Mouse (Mus musculus): ENCODE measurements around the gene Bcat1. TPM values are rescaled to one million over a fixed set of nuclear protein-coding genes. Genes with fewer than 3 reads are reported as not detected.
"Not testable (repeated sequence)": the region's sequence is repeated elsewhere in the genome, so short reads cannot be mapped to it uniquely, and the experiment has no call there.

Bcat1 gene
- polyA plus RNA-seq, 1 experiment from 2014 or later, result 149 TPM

DNA sequence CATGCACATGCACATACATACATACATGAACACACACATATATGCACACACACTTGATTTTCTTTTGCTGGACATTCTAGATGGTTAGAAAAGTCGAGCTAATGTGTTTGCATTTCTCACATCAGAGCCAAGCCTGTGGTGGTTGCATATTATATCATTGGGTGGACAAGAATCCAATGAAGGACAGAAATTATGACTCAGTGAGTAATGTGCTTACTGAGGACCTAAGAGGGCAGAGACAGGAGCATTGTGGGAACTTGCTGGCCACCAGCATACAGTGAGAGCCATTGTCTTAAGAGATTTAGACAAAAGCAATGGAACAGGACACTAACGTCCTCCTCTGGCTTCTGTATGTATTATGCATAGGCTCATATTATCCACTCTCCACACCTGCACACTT lies 38.6 kb upstream of the Bcat1 start:
- no peaks in the 10 kb centered on the region for H3K36me3 ChIP-seq
- no peak overlapping the region for H3K4me3 ChIP-seq
- 81% methylated on average over 2 of the region's 2 CpGs for WGBS
- H3K9me3 ChIP-seq (replicated peaks), result no peaks in the 10 kb centered on the region; the same call in 1 of the 2 replicates
- peaks cover 18% of the 10 kb centered on the region for H3K4me1 ChIP-seq
- DNase-seq (ENCODE audit: low spot score), result no peak
- H3K27ac ChIP-seq (replicated peaks), result no peak overlapping the region
- H3K27me3 ChIP-seq (ENCODE audit: low read depth, poor library complexity, severe bottlenecking), result no peaks in the 10 kb centered on the region

- Histone ChIP-seq H3K4me1 (peaks cover 18% of the 10 kb centered on the region), H3K9me3 (replicated peaks) (no peaks in the 10 kb centered on the region; the same call in 1 of the 2 replicates)
- 68% methylated on average over 6 of the region's 6 CpGs for WGBS
Measured at GRCm38 (mm10) chr6:145112865-145113264, 36.9 kb upstream of the Bcat1 start.

DNA sequence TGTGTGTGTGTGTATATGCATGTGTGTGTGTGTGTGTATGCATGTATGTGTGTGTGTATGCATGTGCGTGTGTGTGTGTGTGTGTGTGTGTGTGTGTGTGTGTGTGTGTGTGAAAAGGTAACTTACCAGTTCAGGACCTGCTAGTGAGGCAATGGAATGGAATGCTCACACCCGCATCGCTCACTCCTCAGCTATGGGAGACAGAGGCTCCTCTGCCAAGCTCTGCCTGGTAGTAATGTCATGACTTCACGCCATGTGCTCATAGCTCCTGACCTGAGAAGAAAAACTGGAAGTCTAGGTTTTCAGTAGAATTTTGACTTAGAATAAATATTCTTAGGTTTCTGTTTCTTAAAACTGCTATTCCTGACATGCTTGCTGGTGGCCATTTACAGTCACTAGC lies 34.8 kb upstream of the Bcat1 start:
- DNase-seq (ENCODE audit: low spot score), result no peak
- Histone ChIP-seq H3K4me1 (peaks cover 5% of the 10 kb centered on the region), H3K27ac (replicated peaks) (no peak overlapping the region), H3K36me3 (no peaks in the 10 kb centered on the region), H3K27me3 (ENCODE audit: low read depth, poor library complexity, severe bottlenecking) (no peaks in the 10 kb centered on the region), H3K9me3 (replicated peaks) (no peaks in the 10 kb centered on the region; the same call in 1 of the 2 replicates), H3K4me3 (no peak overlapping the region)
- 92% methylated on average over 4 of the region's 4 CpGs for WGBS

More at GRCm38 (mm10) chr6:145112865-145113264, 36.9 kb upstream of the Bcat1 start:
- DNase-seq (ENCODE audit: low spot score), result no peak
- Histone ChIP-seq H3K27ac (replicated peaks) (0 out of 2 replicates have a peak overlapping the region, but pooled peaks have one; percentile 25), H3K27me3 (ENCODE audit: low read depth, poor library complexity, severe bottlenecking) (no peaks in the 10 kb centered on the region), H3K36me3 (no peaks in the 10 kb centered on the region), H3K4me3 (no peak overlapping the region)

DNA sequence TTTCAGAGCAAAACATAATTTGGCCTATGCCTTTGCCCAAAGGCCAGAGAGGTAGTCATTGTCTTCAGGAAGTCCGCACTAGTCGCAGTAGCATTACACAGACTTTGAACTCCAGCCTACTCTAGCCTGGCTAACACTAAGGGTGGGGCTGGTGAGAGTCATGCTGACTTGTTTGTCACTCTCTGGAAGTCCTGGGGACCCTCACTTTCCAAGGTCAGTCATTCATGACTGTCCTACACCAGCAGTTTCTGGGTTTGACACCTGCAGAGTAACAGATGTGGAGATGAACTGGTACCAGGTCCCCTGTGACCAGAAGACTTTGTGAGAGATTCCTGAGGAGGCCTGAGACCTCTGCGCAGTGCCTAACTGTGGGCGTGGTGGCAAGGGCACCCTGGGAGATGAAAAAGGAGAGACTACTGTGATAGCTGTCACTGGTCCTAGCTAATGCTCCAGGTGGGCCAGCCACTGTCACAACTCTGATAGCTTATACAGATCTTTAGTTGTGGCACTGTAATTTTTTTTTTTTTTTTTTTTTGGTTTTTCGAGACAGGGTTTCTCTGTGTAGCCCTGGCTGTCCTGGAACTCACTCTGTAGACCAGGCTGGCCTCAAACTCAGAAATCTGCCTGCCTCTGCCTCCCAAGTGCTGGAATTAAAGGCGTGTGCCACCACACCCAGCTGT lies 30.3 kb upstream of the Bcat1 start:
- no peaks in the 10 kb centered on the region for H3K27me3 ChIP-seq (ENCODE audit: low read depth, poor library complexity, severe bottlenecking)
- no peaks in the 10 kb centered on the region for H3K4me1 ChIP-seq
- no peaks in the 10 kb centered on the region for H3K36me3 ChIP-seq
- no peak overlapping the region for H3K4me3 ChIP-seq
- DNase-seq (ENCODE audit: low spot score), result no peak
- WGBS, result 87% methylated on average over 6 of the region's 6 CpGs
- H3K9me3 ChIP-seq (replicated peaks), result no peaks in the 10 kb centered on the region; the same call in 1 of the 2 replicates
- no peak overlapping the region for H3K27ac ChIP-seq (replicated peaks)

DNA sequence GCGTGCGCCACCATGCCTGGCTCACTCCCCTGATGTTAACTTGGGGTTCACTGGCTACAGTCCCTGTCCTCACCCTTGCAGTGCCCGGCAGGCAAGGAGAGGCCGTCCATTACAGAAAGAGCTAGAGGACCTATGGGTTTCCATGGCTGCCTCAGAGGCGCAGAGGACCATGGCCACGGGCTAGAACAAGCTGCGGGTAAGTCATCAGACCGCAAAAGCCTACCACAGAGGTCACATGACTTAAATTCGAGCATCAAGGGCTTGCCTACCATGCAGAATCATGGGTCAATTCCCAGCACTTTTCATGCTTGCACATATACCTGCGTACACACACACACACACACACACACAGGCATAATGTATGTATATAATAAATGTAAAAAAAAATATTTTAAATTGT lies 29.5 kb upstream of the Bcat1 start:
- no peak for DNase-seq (ENCODE audit: low spot score)
- WGBS, result 94% methylated on average over 10 of the region's 10 CpGs
- no peak overlapping the region for H3K27ac ChIP-seq (replicated peaks)

DNA sequence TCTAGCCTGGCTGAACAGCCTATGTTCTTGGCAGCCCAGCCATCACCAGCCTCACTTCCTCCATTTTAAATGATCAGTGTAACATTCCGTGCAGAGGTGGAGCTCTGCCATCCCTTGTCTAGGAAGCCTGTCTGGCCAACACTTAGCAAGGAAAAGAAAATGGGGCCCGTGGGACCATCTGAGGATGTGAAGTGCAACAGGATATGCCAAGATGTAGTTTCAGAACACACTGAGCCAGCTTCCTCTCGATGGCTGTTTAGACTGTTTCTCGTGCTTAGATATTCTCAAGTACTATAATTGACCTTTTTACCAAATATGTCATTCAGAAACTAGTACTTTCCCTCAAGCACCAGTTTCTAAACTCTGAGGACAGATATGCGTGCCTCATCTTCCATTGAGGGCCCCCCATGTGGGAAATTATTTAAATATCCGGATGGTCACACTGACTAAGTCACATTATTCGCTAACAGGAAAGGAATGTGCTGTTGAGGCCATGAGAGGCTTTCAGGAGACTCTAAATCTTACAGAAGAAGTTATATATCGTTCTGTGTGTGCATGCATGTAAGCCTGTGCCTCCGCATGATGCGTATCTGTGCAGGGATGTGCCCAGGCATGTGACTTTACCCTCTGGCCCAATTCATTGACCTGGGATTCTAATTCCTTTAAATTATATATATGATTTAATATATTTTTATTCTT lies 28.4 kb upstream of the Bcat1 start:
- H3K27me3 ChIP-seq (ENCODE audit: low read depth, poor library complexity, severe bottlenecking), result no peaks in the 10 kb centered on the region
- no peaks in the 10 kb centered on the region for H3K36me3 ChIP-seq
- no peaks in the 10 kb centered on the region for H3K4me1 ChIP-seq
- no peak overlapping the region for H3K4me3 ChIP-seq
- no peak overlapping the region for H3K27ac ChIP-seq (replicated peaks)
- DNase-seq (ENCODE audit: low spot score), result no peak
- H3K9me3 ChIP-seq (replicated peaks), result no peaks in the 10 kb centered on the region
- WGBS, result 90% methylated on average over 10 of the region's 10 CpGs

More for the DNA sequence above, 29.5 kb upstream of the Bcat1 start:
- H3K27me3 ChIP-seq (ENCODE audit: low read depth, poor library complexity, severe bottlenecking), result no peaks in the 10 kb centered on the region
- no peaks in the 10 kb centered on the region for H3K4me1 ChIP-seq
- H3K36me3 ChIP-seq, result no peaks in the 10 kb centered on the region
- H3K4me3 ChIP-seq, result no peak overlapping the region
- no peaks in the 10 kb centered on the region; the same call in 1 of the 2 replicates for H3K9me3 ChIP-seq (replicated peaks)

- no peaks in the 10 kb centered on the region for H3K4me1 ChIP-seq
- H3K27ac ChIP-seq (replicated peaks), result no peak overlapping the region
- no peak overlapping the region for H3K4me3 ChIP-seq
- H3K27me3 ChIP-seq (ENCODE audit: low read depth, poor library complexity, severe bottlenecking), result no peaks in the 10 kb centered on the region
- WGBS, result 82% methylated on average over 9 of the region's 9 CpGs
- H3K36me3 ChIP-seq, result no peaks in the 10 kb centered on the region
- DNase-seq (ENCODE audit: low spot score), result no peak
- no peaks in the 10 kb centered on the region for H3K9me3 ChIP-seq (replicated peaks)
Measured at GRCm38 (mm10) chr6:145100923-145101322, 24.9 kb upstream of the Bcat1 start.

DNA sequence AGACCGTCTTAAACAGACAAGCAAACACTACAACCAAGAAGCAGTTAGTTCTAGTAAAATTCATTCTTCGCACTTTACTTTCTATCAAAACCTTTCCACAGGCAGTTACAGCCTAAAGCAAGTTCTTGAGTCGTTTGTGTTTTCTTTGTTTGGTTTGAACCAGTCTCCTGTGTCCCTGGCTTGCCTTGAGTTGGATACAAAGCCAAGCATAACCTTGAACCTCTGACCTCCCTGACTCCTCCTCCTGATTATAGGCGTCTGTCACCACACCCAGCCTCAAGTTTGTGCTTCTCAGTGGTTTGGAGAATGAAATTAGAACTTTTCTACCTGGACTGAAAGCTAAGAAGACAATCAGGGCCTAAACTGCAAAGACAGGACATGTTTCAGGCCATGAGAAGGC lies 18.4 kb upstream of the Bcat1 start:
- 77% methylated on average over 4 of the region's 4 CpGs for WGBS
- no peak overlapping the region for H3K4me3 ChIP-seq
- H3K4me1 ChIP-seq, result no peaks in the 10 kb centered on the region
- no peaks in the 10 kb centered on the region for H3K27me3 ChIP-seq (ENCODE audit: low read depth, poor library complexity, severe bottlenecking)
- no peaks in the 10 kb centered on the region for H3K9me3 ChIP-seq (replicated peaks)
- H3K27ac ChIP-seq (replicated peaks), result no peak overlapping the region
- DNase-seq (ENCODE audit: low spot score), result no peak
- H3K36me3 ChIP-seq, result no peaks in the 10 kb centered on the region

DNA sequence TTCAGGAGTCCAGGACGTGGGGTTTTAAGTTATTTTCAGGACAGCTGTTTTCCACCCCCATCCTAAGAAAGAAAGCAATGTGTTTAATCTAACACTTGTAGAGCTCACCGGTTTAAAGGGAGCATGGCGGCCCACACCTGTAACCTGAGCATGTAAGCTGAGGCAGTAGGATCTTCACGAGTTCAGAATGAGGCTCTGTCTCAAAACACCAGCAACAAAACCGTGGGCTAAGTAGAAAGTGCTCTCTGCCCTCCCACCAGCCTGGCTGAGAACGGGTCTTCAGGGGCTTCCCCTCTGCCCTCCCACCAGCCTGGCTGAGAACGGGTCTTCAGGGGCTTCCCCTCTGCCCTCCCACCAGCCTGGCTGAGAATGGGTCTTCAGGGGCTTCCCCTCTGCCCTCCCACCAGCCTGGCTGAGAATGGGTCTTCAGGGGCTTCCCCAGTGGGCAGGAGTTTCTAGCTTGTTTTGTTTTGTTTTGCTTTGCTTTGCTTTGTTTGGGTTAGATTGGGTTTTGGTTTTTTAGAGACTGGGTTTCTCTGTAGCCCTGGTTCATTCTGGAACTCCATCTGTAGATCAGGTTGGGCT lies 17.1 kb upstream of the Bcat1 start:
- 63% methylated on average over 7 of the region's 7 CpGs for WGBS
- DNase-seq (ENCODE audit: low spot score); H3K36me3 ChIP-seq: not testable (repeated sequence)

DNA sequence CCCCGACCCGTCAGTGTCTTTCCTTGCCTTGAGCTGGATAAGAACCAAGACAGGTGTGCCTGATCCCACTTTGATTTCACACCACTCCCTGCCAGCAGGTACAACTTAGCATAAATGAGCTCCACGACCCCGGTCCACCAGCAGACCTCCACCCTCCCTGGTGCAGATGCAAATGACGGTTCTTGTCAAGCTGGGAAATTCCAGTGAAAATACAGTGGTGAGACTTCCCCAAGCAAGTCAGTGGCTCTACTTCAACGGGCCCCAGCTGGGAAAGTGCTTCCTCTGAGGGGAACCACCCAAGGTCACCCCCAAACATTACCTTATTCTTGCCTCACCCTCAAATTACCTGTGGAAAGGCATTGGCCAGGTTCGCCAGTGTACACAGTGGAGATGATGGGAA lies 16.0 kb upstream of the Bcat1 start:
- no peak for DNase-seq (ENCODE audit: low spot score)
- no peak overlapping the region for H3K4me3 ChIP-seq
- 89% methylated on average over 7 of the region's 7 CpGs for WGBS
- H3K27ac ChIP-seq (replicated peaks), result no peak overlapping the region
- H3K9me3 ChIP-seq (replicated peaks), result no peaks in the 10 kb centered on the region
- H3K27me3 ChIP-seq (ENCODE audit: low read depth, poor library complexity, severe bottlenecking), result no peaks in the 10 kb centered on the region
- H3K4me1 ChIP-seq, result no peaks in the 10 kb centered on the region
- H3K36me3 ChIP-seq, result no peaks in the 10 kb centered on the region

More for the DNA sequence above, 17.1 kb upstream of the Bcat1 start:
- not testable (repeated sequence) for H3K27me3 ChIP-seq (ENCODE audit: low read depth, poor library complexity, severe bottlenecking); H3K4me3 ChIP-seq; H3K9me3 ChIP-seq (replicated peaks); H3K4me1 ChIP-seq; H3K27ac ChIP-seq (replicated peaks)

- H3K4me1 ChIP-seq, result no peaks in the 10 kb centered on the region
- H3K36me3 ChIP-seq, result no peaks in the 10 kb centered on the region
- no peaks in the 10 kb centered on the region for H3K9me3 ChIP-seq (replicated peaks)
- DNase-seq (ENCODE audit: low spot score), result no peak
- WGBS, result 83% methylated on average over 5 of the region's 5 CpGs
- no peak overlapping the region for H3K4me3 ChIP-seq
- H3K27me3 ChIP-seq (ENCODE audit: low read depth, poor library complexity, severe bottlenecking), result no peaks in the 10 kb centered on the region
- no peak overlapping the region for H3K27ac ChIP-seq (replicated peaks)
Measured at GRCm38 (mm10) chr6:145090928-145091327, 14.9 kb upstream of the Bcat1 start.

DNA sequence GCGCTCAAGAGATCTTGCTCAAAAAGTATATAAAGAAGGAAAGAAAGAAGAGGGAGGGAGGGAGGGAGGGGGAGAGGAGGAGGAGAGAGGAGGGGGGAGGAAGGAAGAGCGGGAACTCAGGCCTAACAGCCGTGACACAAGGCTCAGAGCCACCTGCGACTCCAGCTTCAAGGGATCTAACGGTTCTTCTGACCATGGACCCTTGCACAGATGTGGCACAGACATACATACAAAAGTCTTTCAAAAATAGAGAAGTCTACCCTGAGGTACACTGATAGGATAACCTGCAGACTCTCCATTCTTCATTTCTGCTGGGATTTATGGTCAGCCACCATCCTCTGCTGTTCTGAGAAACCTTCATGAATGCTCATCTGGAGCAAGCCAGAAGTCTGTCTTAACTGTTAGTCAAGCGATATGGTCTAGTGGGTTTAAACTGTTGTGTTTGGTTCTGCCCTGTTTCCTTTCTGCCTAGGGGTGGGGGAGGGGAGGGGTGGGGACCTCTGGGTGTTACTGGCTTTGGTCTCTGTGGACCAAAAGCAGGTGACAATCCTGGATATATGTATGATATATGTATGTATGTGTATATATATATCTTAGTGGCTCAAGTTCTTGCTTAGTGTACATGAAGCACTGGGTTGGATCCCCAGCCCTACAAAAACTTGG lies 14.3 kb upstream of the Bcat1 start:
- Histone ChIP-seq H3K9me3 (replicated peaks) (no peaks in the 10 kb centered on the region), H3K4me3 (no peak overlapping the region), H3K27me3 (ENCODE audit: low read depth, poor library complexity, severe bottlenecking) (no peaks in the 10 kb centered on the region), H3K36me3 (no peaks in the 10 kb centered on the region), H3K4me1 (no peaks in the 10 kb centered on the region), H3K27ac (replicated peaks) (no peak overlapping the region)
- WGBS, result 73% methylated on average over 6 of the region's 6 CpGs
- DNase-seq (ENCODE audit: low spot score), result no peak
